In genomic region chr7:29465736-29466135, GRCm38 (mm10) we compare ENCODE assay signal across 15 mouse cellular contexts.
"Had no signal": no experiment of that assay in that cellular context is flagged by ENCODE, and none has a peak within 500 bp of the region (broad histone marks: within the 10 kb centered on the region; RNA-seq: fewer than 3 reads in every experiment).

No protein-coding gene starts in this region.

- H3K4me2 ChIP-seq: limb, embryonic 13.5 days; midbrain, embryonic 13.5 days; neural tube, embryonic 12.5 days had no signal

- H3K36me3 ChIP-seq: limb, embryonic 13.5 days; midbrain, embryonic 13.5 days; neural tube, embryonic 12.5 days had no signal

- H3K9ac ChIP-seq: limb, embryonic 13.5 days; liver, embryonic 14.5 days; midbrain, embryonic 13.5 days; neural tube, embryonic 12.5 days had no signal

- ATAC-seq: midbrain, embryonic 13.5 days had no signal

- H3K9me3 ChIP-seq: limb, embryonic 13.5 days; midbrain, embryonic 13.5 days; neural tube, embryonic 12.5 days had no signal

- H3K27ac ChIP-seq: limb, embryonic 13.5 days; liver, embryonic 14.5 days; midbrain, embryonic 13.5 days; neural tube, embryonic 12.5 days had no signal

- H3K27me3 ChIP-seq: limb, embryonic 13.5 days; midbrain, embryonic 13.5 days; neural tube, embryonic 12.5 days had no signal

- DNase-seq: kidney, adult 18-20 months; kidney, postnatal 14 days; layer of hippocampus, adult 9-11 months; layer of hippocampus, postnatal 36 days; lung, adult 18-20 months; retina, postnatal 1 day; right cerebral cortex, postnatal 4 days; spleen, adult 18-20 months; thymus, adult 18-20 months; thymus, postnatal 14 days had no signal

- H3K4me3 ChIP-seq: limb, embryonic 13.5 days; midbrain, embryonic 13.5 days; myocyte; neural tube, embryonic 12.5 days had no signal
